Mouse (Mus musculus) liver, embryonic 14.5 days (tissue): Measurements from ENCODE around the gene Gm28230. TPM values are rescaled to one million over a fixed set of nuclear protein-coding genes. Genes with fewer than 3 reads are reported as not detected.

Source experiments
- ATAC-seq: fragments of 200-750 bp; cut with Nextera tagmentation; 2 replicates; pipeline ENCODE4 v1.8.0; 2017; ENCODE audit warnings: moderate number of reproducible peaks, mild to moderate bottlenecking, moderate library complexity; ENCODE audit not compliant: insufficient read depth
- DNase-seq, 3 experiments: peaks; one replicate each; pipeline ENCODE4 v3.0.0-alpha.2; 2012 to 2013; ENCODE audit warnings: low read depth in 3 of 3, low spot score in 3 of 3
- H3K27ac ChIP-seq: fragments of 300-500 bp; sonication (generic); 2 replicates; pipeline ENCODE4 v1.5.1; 2014; ENCODE audit warnings: moderate library complexity, mild to moderate bottlenecking, control low read depth, inconsistent platforms
- H3K27me3 ChIP-seq: fragments of 300-500 bp; sonication (generic); 2 replicates; pipeline ENCODE4 v1.6.1; 2014; ENCODE audit warnings: mild to moderate bottlenecking, low read length, moderate library complexity; ENCODE audit not compliant: control insufficient read depth, insufficient read depth
- H3K36me3 ChIP-seq: fragments of 300-500 bp; sonication (generic); replicated peaks from 2 replicates; pipeline ENCODE4 v1.6.1; 2014; ENCODE audit warnings: low read depth; ENCODE audit not compliant: control insufficient read depth, insufficient read depth
- H3K4me1 ChIP-seq, 2 experiments: fragments of 200-500 bp in 1 of 2; fragments of 300-500 bp in 1 of 2; sonication (generic) in 1 of 2; replicated peaks; 2 replicates each; pipeline ENCODE4 v1.6.1; 2012 to 2014; ENCODE audit warnings: antibody characterized with exemption in 1 of 2, inconsistent platforms in 1 of 2, low read length in 1 of 2; ENCODE audit not compliant: control insufficient read depth in 2 of 2, insufficient read depth in 2 of 2
- H3K4me2 ChIP-seq: fragments of 300-500 bp; sonication (generic); 2 replicates; pipeline ENCODE4 v1.6.1; 2014; ENCODE audit warnings: low read depth, mild to moderate bottlenecking, control low read depth, moderate library complexity
- H3K4me3 ChIP-seq, 2 experiments: fragments of 200-500 bp in 1 of 2; fragments of 300-500 bp in 1 of 2; sonication (generic) in 1 of 2; 2 replicates each; pipeline ENCODE4 v1.5.1; 2012 to 2014; ENCODE audit warnings: low read depth in 2 of 2, low read length in 2 of 2, mild to moderate bottlenecking in 2 of 2, control low read depth in 1 of 2, inconsistent platforms in 1 of 2, moderate library complexity in 1 of 2; ENCODE audit not compliant: insufficient read depth in 1 of 2
- H3K9ac ChIP-seq: fragments of 300-500 bp; sonication (generic); replicated peaks from 2 replicates; pipeline ENCODE4 v1.6.1; 2014; ENCODE audit warnings: mild to moderate bottlenecking, control low read depth, moderate library complexity
- H3K9me3 ChIP-seq: fragments of 300-500 bp; sonication (generic); 2 replicates; pipeline ENCODE4 v1.6.1; 2016; ENCODE audit warnings: low read length, mixed read lengths; ENCODE audit not compliant: control insufficient read depth
- CTCF ChIP-seq: IDR thresholded peaks from 2 replicates; pipeline ENCODE4 v1.5.1; 2016; ENCODE audit warnings: antibody characterized with exemption, low read depth, control low read depth
- EP300 ChIP-seq: IDR thresholded peaks from 2 replicates; pipeline ENCODE4 v1.6.1; 2016; ENCODE audit warnings: antibody characterized with exemption, low read depth
- WGBS: fragments of 180-500 bp; shearing (Covaris S2); extraction: QIAGEN DNeasy Blood & Tissue Kit; methylation state at CpG from one replicate; pipeline ENCODE4 v1.1.7; 2014; ENCODE audit not compliant: insufficient replicate concordance; 5-methylcytosine and 5-hydroxymethylcytosine counted together
- polyA plus RNA-seq, 2 experiments: library from polyadenylated mRNA; depleted of rRNA in 1 of 2; stranded (reverse) in 1 of 2; unstranded in 1 of 2; fragments of >200 nt; fragmentation: Nextera tagmentation in 1 of 2; extraction: Ambion mirVana in 1 of 2; gene quantifications; 2 replicates each; pipeline versions ENCODE4 v1.2.1 to v1.2.3; 2012 to 2014

Gene Gm28230
- polyA plus RNA-seq, 2 experiments, result not detected

- ATAC-seq (no peak), DNase-seq (no peak)
- Histone ChIP-seq H3K27me3 (peaks cover 97% of the 10 kb centered on the region), H3K4me2 (no peak overlapping the region), H3K9me3 (no peaks in the 10 kb centered on the region), H3K9ac (no peak overlapping the region), H3K27ac (no peak overlapping the region), H3K4me1 (no peaks in the 10 kb centered on the region), H3K4me3 (no peak overlapping the region), H3K36me3 (no peaks in the 10 kb centered on the region)
- TF ChIP-seq EP300 (no peak), CTCF (no peak)
- 16% methylated on average over 4 of the region's 4 CpGs for WGBS
Measured at GRCm38 (mm10) chr2:74685059-74685603, 41.4 kb upstream of the Gm28230 start.

GRCm38 (mm10) chr2:74686301-74686987, 40.1 kb upstream of the Gm28230 start:
- Histone ChIP-seq H3K4me3 (no peak overlapping the region), H3K36me3 (no peaks in the 10 kb centered on the region), H3K4me1 (no peaks in the 10 kb centered on the region), H3K27me3 (peaks cover 97% of the 10 kb centered on the region), H3K9me3 (no peaks in the 10 kb centered on the region), H3K27ac (no peak overlapping the region), H3K9ac (no peak overlapping the region), H3K4me2 (no peak overlapping the region)
- TF ChIP-seq EP300 (no peak), CTCF (peak; percentile 32; the same call in 1 of the 2 replicates)
- DNase-seq (no peak), ATAC-seq (no peak)
- WGBS, result 7% methylated on average over 17 of the region's 17 CpGs

GRCm38 (mm10) chr2:74686988-74687697, 39.4 kb upstream of the Gm28230 start:
- DNase-seq (no peak), ATAC-seq (no peak)
- Histone ChIP-seq H3K27ac (no peak overlapping the region), H3K4me3 (no peak overlapping the region), H3K9me3 (no peaks in the 10 kb centered on the region), H3K4me2 (no peak overlapping the region), H3K4me1 (no peaks in the 10 kb centered on the region), H3K27me3 (peaks cover 97% of the 10 kb centered on the region), H3K36me3 (no peaks in the 10 kb centered on the region), H3K9ac (no peak overlapping the region)
- TF ChIP-seq EP300 (no peak), CTCF (no peak)
- WGBS, result 1% methylated on average over 27 of the region's 27 CpGs

- no peak overlapping the region for H3K4me3 ChIP-seq
- ATAC-seq, result no peak
- TF ChIP-seq CTCF (no peak), EP300 (no peak)
- peaks cover 97% of the 10 kb centered on the region for H3K27me3 ChIP-seq
- no peak overlapping the region for H3K4me2 ChIP-seq
- H3K27ac ChIP-seq, result no peak overlapping the region
- no peaks in the 10 kb centered on the region for H3K4me1 ChIP-seq
- DNase-seq, result no peak
- H3K9ac ChIP-seq, result no peak overlapping the region
- 2% methylated on average over 31 of the region's 31 CpGs for WGBS
- no peaks in the 10 kb centered on the region for H3K9me3 ChIP-seq
- no peaks in the 10 kb centered on the region for H3K36me3 ChIP-seq
Measured at GRCm38 (mm10) chr2:74687698-74688555, 38.6 kb upstream of the Gm28230 start.
